Mouse (Mus musculus): Measurements from ENCODE around the gene Arid3b. TPM values are rescaled to one million over a fixed set of nuclear protein-coding genes. Genes with fewer than 3 reads are reported as not detected.
A peak's percentile ranks its signal among the peaks of the same experiment; 100 is the strongest.

Arid3b gene
- total RNA-seq, 2 experiments from 2014 or later = 4.4 to 7.0 TPM

GRCm38 (mm10) chr9:57759289-57759688 is 77.3 kb downstream of the Arid3b start:
- intact Hi-C loops (cut with DNase I) = no loop called here
- peak; percentile 83 to 87 for DNase-seq

GRCm38 (mm10) chr9:57758528-57758927 is 78.1 kb downstream of the Arid3b start:
- no peak for DNase-seq
- intact Hi-C loops (cut with DNase I) = no loop called here

GRCm38 (mm10) chr9:57757578-57757977 is 79.0 kb downstream of the Arid3b start:
- DNase-seq = no peak
- intact Hi-C loops (cut with DNase I) = no loop called here

GRCm38 (mm10) chr9:57750901-57751300 is 85.7 kb downstream of the Arid3b start:
- intact Hi-C loops (cut with DNase I) = no loop called here
- DNase-seq = no peak

- DNase-seq = no peak
- intact Hi-C loops (cut with DNase I) = no loop called here
These were observed 87.8 kb downstream of the Arid3b start for GRCm38 (mm10) chr9:57748831-57749230.

GRCm38 (mm10) chr9:57748137-57748536 is 88.5 kb downstream of the Arid3b start:
- intact Hi-C loops (cut with DNase I) = no loop called here
- peak; percentile 57 to 70 for DNase-seq

- intact Hi-C loops (cut with DNase I) = no loop called here
- no peak for DNase-seq
These were observed 89.5 kb downstream of the Arid3b start for GRCm38 (mm10) chr9:57747067-57747466.

- intact Hi-C loops (cut with DNase I) = loop anchor here (1.0 kb wide), 1 partner anchor 85 kb away; no protein-coding TSS in a partner anchor
- peak; percentile 56 to 70 for DNase-seq
These were observed 92.0 kb downstream of the Arid3b start for GRCm38 (mm10) chr9:57744462-57745091.

Other genes starting within 250 kb of the Arid3b start
- 10 to 100 TPM in 1 of 2 experiments, 1 to 10 TPM in 1; 8.3 to 10.1 TPM for gene Ulk3, start 247.3 kb downstream of the Arid3b start, total RNA-seq (2021)
- gene Cplx3, start 230.5 kb downstream of the Arid3b start, total RNA-seq (2021) = not detected
- not detected for gene Lman1l, start 216.0 kb downstream of the Arid3b start, total RNA-seq (2021)
- gene Csk, start 183.2 kb downstream of the Arid3b start, total RNA-seq (2021) = 10 to 100 TPM; 35.9 to 44.5 TPM
- not detected for gene Cyp1a2, start 153.1 kb downstream of the Arid3b start, total RNA-seq (2021)
- gene Cyp1a1, start 148.9 kb downstream of the Arid3b start, total RNA-seq (2021) = not detected
- gene Edc3, start 128.3 kb downstream of the Arid3b start, total RNA-seq (2021) = 10 to 100 TPM in 1 of 2 experiments, 1 to 10 TPM in 1; 8.2 to 10.3 TPM
- 10 to 100 TPM; 35.2 to 37.9 TPM for gene Clk3, start 70.9 kb downstream of the Arid3b start, total RNA-seq (2021)
- 10 to 100 TPM; 69.4 to 81.8 TPM for gene Ubl7, start 74.2 kb upstream of the Arid3b start, total RNA-seq (2021)
- gene Sema7a, start 103.3 kb upstream of the Arid3b start, total RNA-seq (2021) = 10 to 100 TPM; 45.2 to 48.3 TPM
- gene Cyp11a1, start 169.6 kb upstream of the Arid3b start, total RNA-seq (2021) = under 1 TPM; 0.35 to 0.50 TPM
- gene Stra6, start 227.0 kb upstream of the Arid3b start, total RNA-seq (2021) = under 1 TPM; 0.12 to 0.20 TPM